Mouse (Mus musculus) heart, adult 8-10 months (tissue): ENCODE results near the gene Fsip1. TPM values are rescaled to one million over a fixed set of nuclear protein-coding genes. Genes with fewer than 3 reads are reported as not detected.

Experiments used
- DNase-seq: peaks from one replicate; pipeline ENCODE4 v3.0.0; 2022; ENCODE audit warnings: low spot score
- total RNA-seq, 4 experiments: library from RNA; stranded (reverse); gene quantifications; 2 replicates each; pipeline ENCODE4 v1.2.4; 2022

Fsip1 gene
- total RNA-seq, 4 experiments from 2014 or later: not detected

- no peak for DNase-seq
Observed at GRCm38 (mm10) chr2:118254516-118254915, 2.2 kb downstream of the Fsip1 start.

GRCm38 (mm10) chr2:118248966-118249365 lies 7.8 kb downstream of the Fsip1 start:
- DNase-seq: no peak

GRCm38 (mm10) chr2:118248016-118248415 lies 8.8 kb downstream of the Fsip1 start:
- no peak for DNase-seq

- DNase-seq: peak; percentile 66
Observed at GRCm38 (mm10) chr2:118245914-118246313, 10.9 kb downstream of the Fsip1 start.

GRCm38 (mm10) chr2:118236196-118236595 lies 20.6 kb downstream of the Fsip1 start:
- DNase-seq: no peak

- DNase-seq: no peak
Observed at GRCm38 (mm10) chr2:118235614-118236013, 21.2 kb downstream of the Fsip1 start.

GRCm38 (mm10) chr2:118230544-118230943 lies 26.2 kb downstream of the Fsip1 start:
- DNase-seq: no peak

GRCm38 (mm10) chr2:118228486-118229079 lies 28.2 kb downstream of the Fsip1 start:
- DNase-seq: no peak

- no peak for DNase-seq
Observed at GRCm38 (mm10) chr2:118225316-118226041, 31.3 kb downstream of the Fsip1 start.

- no peak for DNase-seq
Observed at GRCm38 (mm10) chr2:118217993-118218595, 38.7 kb downstream of the Fsip1 start.

GRCm38 (mm10) chr2:118209712-118210111 lies 47.1 kb downstream of the Fsip1 start:
- no peak for DNase-seq

- no peak for DNase-seq
Observed at GRCm38 (mm10) chr2:118208651-118209050, 48.1 kb downstream of the Fsip1 start.

- DNase-seq: no peak
Observed at GRCm38 (mm10) chr2:118205991-118206585, 50.7 kb downstream of the Fsip1 start.

GRCm38 (mm10) chr2:118204646-118205045 lies 52.1 kb downstream of the Fsip1 start:
- no peak for DNase-seq

- DNase-seq: no peak
Observed at GRCm38 (mm10) chr2:118203739-118204461, 52.9 kb downstream of the Fsip1 start.

- no peak for DNase-seq
Observed at GRCm38 (mm10) chr2:118202934-118203333, 53.8 kb downstream of the Fsip1 start.

GRCm38 (mm10) chr2:118201983-118202382 lies 54.8 kb downstream of the Fsip1 start:
- DNase-seq: no peak

- DNase-seq: peak; percentile 63
Observed at GRCm38 (mm10) chr2:118199867-118200266, 56.9 kb downstream of the Fsip1 start.

- no peak for DNase-seq
Observed at GRCm38 (mm10) chr2:118196966-118197365, 59.8 kb downstream of the Fsip1 start.

GRCm38 (mm10) chr2:118182136-118182535 lies 74.6 kb downstream of the Fsip1 start:
- DNase-seq: no peak

- DNase-seq: no peak
Observed at GRCm38 (mm10) chr2:118179873-118180585, 76.7 kb downstream of the Fsip1 start.
